Mouse (Mus musculus): ENCODE results near the gene Lmln. TPM values are rescaled to one million over a fixed set of nuclear protein-coding genes. Genes with fewer than 3 reads are reported as not detected.
"Not testable (repeated sequence)": the region's sequence is repeated elsewhere in the genome, so short reads cannot be mapped to it uniquely, and the experiment has no call there.

The Lmln gene
- polyA plus RNA-seq, 1 experiment = 11.4 TPM

DNA sequence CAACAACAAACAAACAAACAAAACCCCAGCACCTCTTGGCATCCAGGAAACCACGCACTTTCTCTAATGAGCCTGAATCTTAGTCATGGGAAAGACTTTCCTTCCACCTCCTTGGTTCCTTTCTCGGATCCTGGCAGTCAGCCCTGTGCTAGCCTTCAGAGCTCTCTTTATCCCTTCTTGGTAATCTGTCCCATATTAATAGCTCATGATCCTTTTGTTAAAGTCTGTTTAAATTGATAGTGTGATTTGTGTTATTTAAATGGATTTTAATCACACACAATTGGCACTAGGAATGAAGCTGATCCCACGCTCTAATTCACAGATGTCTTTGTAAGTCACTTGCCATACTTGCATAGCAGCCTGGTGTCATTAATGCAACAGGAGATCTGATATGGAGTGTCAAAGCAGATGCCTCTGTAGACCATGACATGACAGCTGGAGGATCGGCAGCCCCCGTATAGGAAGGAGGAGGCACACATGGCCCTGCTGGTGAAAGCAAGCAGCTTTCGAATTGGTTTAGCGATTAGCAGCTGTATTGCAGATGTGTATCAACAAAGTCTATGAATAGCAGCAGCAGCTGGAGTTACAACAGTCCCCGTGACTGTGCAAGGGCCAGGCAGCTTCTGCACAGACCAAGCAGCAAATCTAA is 37.7 kb upstream of the Lmln start:
- Histone ChIP-seq H3K27ac (ENCODE audit: insufficient read depth, low read length) (no peak overlapping the region), H3K4me3 (ENCODE audit: insufficient read depth, low read length) (no peak overlapping the region), H3K4me1 (ENCODE audit: control insufficient read depth, insufficient read depth, low read length) (no peaks in the 10 kb centered on the region)
- TF ChIP-seq CTCF (IDR thresholded peaks at IDR 0.05; ENCODE audit: extremely low read depth, insufficient read depth, low read length) (no peak), POLR2A (IDR thresholded peaks at IDR 0.05; ENCODE audit: extremely low read depth, insufficient read depth, low read length) (no peak)

DNA sequence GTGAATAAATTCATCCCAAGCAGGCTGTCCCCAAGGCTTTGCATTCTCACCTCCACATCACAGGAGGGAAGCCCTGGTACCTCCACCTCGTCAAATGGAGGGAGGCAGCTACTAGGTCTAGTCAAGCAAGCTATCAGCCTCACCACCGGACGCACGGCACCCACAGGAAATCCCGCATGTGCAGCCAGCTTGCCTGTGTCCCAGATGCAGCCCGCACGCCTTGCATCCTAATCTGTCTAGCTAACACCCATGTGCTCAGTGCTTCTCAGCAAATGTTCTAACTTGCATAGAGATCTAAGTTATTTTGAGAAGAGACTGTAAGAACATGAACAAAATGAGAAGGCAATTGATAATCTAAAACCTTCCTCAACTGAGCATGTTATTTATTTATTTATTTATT is 36.0 kb upstream of the Lmln start:
- Histone ChIP-seq H3K27ac (ENCODE audit: insufficient read depth, low read length) (no peak overlapping the region), H3K4me1 (ENCODE audit: control insufficient read depth, insufficient read depth, low read length) (no peaks in the 10 kb centered on the region), H3K4me3 (ENCODE audit: insufficient read depth, low read length) (no peak overlapping the region)
- TF ChIP-seq POLR2A (IDR thresholded peaks at IDR 0.05; ENCODE audit: extremely low read depth, insufficient read depth, low read length) (no peak), CTCF (IDR thresholded peaks at IDR 0.05; ENCODE audit: extremely low read depth, insufficient read depth, low read length) (no peak)

DNA sequence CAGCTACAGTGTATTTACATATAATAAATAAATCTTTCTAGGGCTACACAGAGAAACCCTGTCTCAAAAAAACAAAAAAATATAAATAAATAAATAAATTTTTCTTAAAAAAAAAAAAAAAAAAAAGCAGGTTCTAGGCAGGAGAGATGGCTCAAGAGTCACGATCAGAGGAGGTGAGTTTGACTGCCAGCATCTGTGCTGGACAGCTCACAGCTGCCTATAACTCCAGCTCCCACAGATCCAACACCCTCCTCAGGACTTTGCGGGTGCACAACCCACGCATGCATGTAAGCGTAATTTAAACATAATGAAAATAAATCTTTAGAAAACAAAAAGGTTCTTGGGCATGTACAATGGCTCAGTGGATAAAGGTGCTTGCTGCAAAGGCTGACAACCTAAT is 26.3 kb upstream of the Lmln start:
- TF ChIP-seq CTCF (IDR thresholded peaks at IDR 0.05; ENCODE audit: extremely low read depth, insufficient read depth, low read length) (no peak), POLR2A (IDR thresholded peaks at IDR 0.05; ENCODE audit: extremely low read depth, insufficient read depth, low read length) (no peak)
- Histone ChIP-seq H3K4me1 (ENCODE audit: control insufficient read depth, insufficient read depth, low read length) (no peaks in the 10 kb centered on the region), H3K4me3 (ENCODE audit: insufficient read depth, low read length) (no peak overlapping the region), H3K27ac (ENCODE audit: insufficient read depth, low read length) (no peak overlapping the region)

DNA sequence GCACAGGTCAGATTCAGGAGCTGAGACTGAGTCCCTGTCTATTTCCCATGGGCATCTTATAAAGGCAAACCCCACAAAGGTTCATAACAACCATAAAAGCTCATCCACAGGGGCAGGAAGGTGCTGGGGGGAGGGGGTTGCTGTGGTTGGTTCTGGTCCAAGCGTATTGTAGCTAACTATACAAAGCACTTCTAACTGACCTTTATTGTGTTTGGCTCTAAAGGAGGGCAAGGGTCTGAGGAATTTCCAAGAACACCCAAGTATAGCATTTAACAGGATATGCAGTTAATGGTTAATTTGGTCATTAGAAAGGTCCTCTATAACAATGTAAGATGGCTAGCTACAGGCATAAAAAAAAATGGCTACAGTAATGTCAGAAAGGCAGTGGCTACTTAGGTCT is 19.6 kb upstream of the Lmln start:
- no peaks in the 10 kb centered on the region for H3K4me1 ChIP-seq (ENCODE audit: control insufficient read depth, insufficient read depth, low read length)
- H3K27ac ChIP-seq (ENCODE audit: insufficient read depth, low read length) = no peak overlapping the region
- H3K4me3 ChIP-seq (ENCODE audit: insufficient read depth, low read length) = no peak overlapping the region
- TF ChIP-seq POLR2A (IDR thresholded peaks at IDR 0.05; ENCODE audit: extremely low read depth, insufficient read depth, low read length) (no peak), CTCF (IDR thresholded peaks at IDR 0.05; ENCODE audit: extremely low read depth, insufficient read depth, low read length) (no peak)

DNA sequence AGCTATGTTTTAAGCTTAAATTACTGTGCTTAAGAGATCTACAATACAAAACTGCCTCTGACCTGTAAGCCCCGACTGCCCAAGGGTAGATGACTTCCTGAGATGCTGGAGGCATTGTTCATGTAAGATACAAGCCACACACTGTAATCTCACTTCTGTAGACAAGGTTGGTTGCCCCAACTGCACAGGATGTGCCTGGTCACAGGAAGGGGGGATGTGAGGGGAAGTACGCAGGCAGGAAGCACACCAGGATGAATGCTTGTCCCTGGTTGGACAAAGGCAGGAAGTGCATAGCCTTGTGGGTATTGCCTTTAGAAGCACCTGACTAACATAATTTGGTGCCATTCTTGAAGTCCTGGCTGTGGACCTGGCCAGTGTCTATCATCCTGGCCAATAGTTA is 19.1 kb upstream of the Lmln start:
- Histone ChIP-seq H3K4me1 (ENCODE audit: control insufficient read depth, insufficient read depth, low read length) (no peaks in the 10 kb centered on the region), H3K27ac (ENCODE audit: insufficient read depth, low read length) (no peak overlapping the region), H3K4me3 (ENCODE audit: insufficient read depth, low read length) (no peak overlapping the region)
- TF ChIP-seq POLR2A (IDR thresholded peaks at IDR 0.05; ENCODE audit: extremely low read depth, insufficient read depth, low read length) (no peak), CTCF (IDR thresholded peaks at IDR 0.05; ENCODE audit: extremely low read depth, insufficient read depth, low read length) (no peak)

DNA sequence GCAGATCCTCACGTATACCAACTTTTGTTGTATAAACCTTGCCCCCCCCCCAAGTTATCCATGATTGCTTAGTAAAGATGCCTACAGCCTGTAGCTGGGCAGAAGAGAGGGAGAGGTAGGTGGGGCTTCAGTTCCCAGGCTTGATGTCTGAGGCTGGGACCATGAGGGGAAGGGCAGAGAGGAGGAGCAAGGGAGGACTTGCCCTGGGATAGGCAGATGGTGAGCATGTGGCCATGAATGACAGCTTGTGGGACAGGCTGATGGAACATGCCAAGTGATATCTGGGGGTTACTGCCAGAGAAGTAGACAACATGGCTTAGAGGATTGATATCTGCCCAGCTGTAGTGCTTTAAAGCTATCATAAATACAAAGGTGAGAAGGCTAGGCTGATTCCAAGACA is 14.3 kb upstream of the Lmln start:
- Histone ChIP-seq H3K4me3 (ENCODE audit: insufficient read depth, low read length) (no peak overlapping the region), H3K4me1 (ENCODE audit: control insufficient read depth, insufficient read depth, low read length) (no peaks in the 10 kb centered on the region), H3K27ac (ENCODE audit: insufficient read depth, low read length) (no peak overlapping the region)
- TF ChIP-seq CTCF (IDR thresholded peaks at IDR 0.05; ENCODE audit: extremely low read depth, insufficient read depth, low read length) = no peak
- TF ChIP-seq POLR2A (IDR thresholded peaks at IDR 0.05; ENCODE audit: extremely low read depth, insufficient read depth, low read length) = no peak

DNA sequence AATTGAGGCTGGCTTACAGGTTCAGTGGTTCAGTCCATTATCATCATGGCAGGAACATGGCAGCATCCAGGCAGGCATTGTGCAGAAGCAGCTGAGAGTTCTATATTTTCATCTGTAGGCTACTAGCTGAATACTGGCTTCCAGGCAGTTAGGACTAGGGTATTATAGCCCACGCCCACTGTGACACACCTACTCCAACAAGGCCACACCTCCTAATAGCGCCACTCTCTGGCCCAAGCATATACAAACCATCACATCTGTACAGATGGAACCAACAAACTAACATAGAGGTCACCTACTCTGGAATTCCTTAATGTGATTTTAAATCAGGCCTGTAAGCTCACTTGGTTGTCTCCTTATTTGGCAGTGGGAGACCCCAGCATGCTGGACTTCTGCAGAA is 13.6 kb upstream of the Lmln start:
- Histone ChIP-seq H3K4me1 (ENCODE audit: control insufficient read depth, insufficient read depth, low read length) (no peaks in the 10 kb centered on the region), H3K4me3 (ENCODE audit: insufficient read depth, low read length) (no peak overlapping the region), H3K27ac (ENCODE audit: insufficient read depth, low read length) (no peak overlapping the region)
- TF ChIP-seq POLR2A (IDR thresholded peaks at IDR 0.05; ENCODE audit: extremely low read depth, insufficient read depth, low read length) (no peak), CTCF (IDR thresholded peaks at IDR 0.05; ENCODE audit: extremely low read depth, insufficient read depth, low read length) (no peak)

DNA sequence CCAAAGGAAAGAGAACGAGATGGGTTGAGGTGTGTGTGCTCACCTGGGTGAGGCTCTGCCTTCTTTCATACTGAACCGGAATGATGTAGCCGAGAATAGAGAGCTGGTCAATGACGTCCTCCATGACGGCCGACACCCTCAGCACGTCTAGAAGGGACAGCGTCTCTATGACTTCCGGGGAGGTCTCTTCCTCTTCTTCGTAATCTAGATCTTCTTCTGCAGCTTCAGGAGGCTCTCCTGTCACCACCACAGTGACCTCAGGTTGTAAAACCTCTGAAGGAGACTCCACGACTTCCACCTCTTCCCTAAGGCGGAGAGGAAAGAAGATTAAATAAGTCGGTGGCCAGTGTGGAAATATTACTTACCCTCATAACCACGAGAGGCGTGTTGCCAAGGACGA is 12.5 kb upstream of the Lmln start:
- Histone ChIP-seq H3K4me3 (ENCODE audit: insufficient read depth, low read length) (no peak overlapping the region), H3K27ac (ENCODE audit: insufficient read depth, low read length) (no peak overlapping the region), H3K4me1 (ENCODE audit: control insufficient read depth, insufficient read depth, low read length) (no peaks in the 10 kb centered on the region)
- TF ChIP-seq CTCF (IDR thresholded peaks at IDR 0.05; ENCODE audit: extremely low read depth, insufficient read depth, low read length) = no peak
- no peak for TF ChIP-seq POLR2A (IDR thresholded peaks at IDR 0.05; ENCODE audit: extremely low read depth, insufficient read depth, low read length)

DNA sequence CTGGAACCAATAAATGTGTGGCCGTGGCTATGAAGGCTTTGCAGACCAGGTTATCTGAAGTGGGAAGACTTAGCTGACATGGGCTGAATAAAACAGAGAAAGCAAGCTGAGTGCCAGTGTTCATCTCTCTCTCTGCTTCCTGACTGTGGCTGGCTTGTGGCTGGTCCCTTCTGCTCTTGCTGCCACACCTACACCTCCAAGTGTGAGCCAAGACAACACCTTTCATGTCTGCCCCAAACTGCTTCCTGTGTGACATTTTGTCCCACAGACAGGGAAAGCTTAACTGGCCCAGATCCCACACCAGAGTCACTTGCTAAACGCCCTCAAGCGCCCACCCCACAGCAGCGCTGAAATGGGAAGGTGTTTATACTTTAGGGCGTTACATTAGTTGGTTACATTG is 9.2 kb upstream of the Lmln start:
- H3K4me1 ChIP-seq (ENCODE audit: control insufficient read depth, insufficient read depth, low read length) = peaks cover 1% of the 10 kb centered on the region; the same call in 1 of the 2 replicates
- H3K4me3 ChIP-seq (ENCODE audit: insufficient read depth, low read length) = no peak overlapping the region
- no peak overlapping the region for H3K27ac ChIP-seq (ENCODE audit: insufficient read depth, low read length)
- TF ChIP-seq CTCF (IDR thresholded peaks at IDR 0.05; ENCODE audit: extremely low read depth, insufficient read depth, low read length) (no peak), POLR2A (IDR thresholded peaks at IDR 0.05; ENCODE audit: extremely low read depth, insufficient read depth, low read length) (no peak)

DNA sequence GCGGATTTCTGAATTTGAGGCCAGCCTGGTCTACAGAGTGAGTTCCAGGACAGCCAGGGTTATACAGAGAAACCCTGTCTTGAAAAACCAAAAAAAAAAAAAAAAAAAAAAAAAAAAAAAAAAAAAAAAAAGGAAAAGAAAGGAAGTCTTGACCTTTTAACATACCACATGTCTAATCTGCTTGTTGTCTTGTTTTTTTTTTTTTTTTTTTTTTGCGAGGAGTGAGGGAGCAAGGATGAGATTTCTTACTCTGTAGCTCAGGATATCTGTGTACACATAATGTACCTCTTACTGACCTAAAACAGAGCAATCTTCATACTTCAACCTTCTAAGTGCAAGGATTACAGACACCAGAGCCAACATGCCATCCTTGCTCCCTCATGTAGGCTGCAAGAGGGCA is 7.4 kb upstream of the Lmln start:
- not testable (repeated sequence) for H3K4me3 ChIP-seq (ENCODE audit: insufficient read depth, low read length); H3K4me1 ChIP-seq (ENCODE audit: control insufficient read depth, insufficient read depth, low read length); H3K27ac ChIP-seq (ENCODE audit: insufficient read depth, low read length)
